Mouse (Mus musculus) liver, postnatal 0 days (tissue): ENCODE results near the gene Slc24a3.

Experiments used
- CTCF ChIP-seq: sonication (generic); IDR thresholded peaks from 2 replicates; pipeline ENCODE4 v1.5.1; 2016; ENCODE audit warnings: antibody characterized with exemption, low read depth
- EP300 ChIP-seq: IDR thresholded peaks from 2 replicates; pipeline ENCODE4 v1.6.1; 2016; ENCODE audit warnings: antibody characterized with exemption, low read depth, mild to moderate bottlenecking

GRCm38 (mm10) chr2:145292816-145293215 is 125.3 kb downstream of the Slc24a3 start:
- no peak for TF ChIP-seq CTCF
- TF ChIP-seq EP300: no peak
